Mouse (Mus musculus) bone marrow macrophage, adult 2 months (primary cell): ENCODE results near the gene Manba. TPM values are rescaled to one million over a fixed set of nuclear protein-coding genes. Genes with fewer than 3 reads are reported as not detected.

ENCODE experiments used
- H3K27ac ChIP-seq: 2 replicates; pipeline ENCODE4 v1.5.1; 2012; ENCODE audit warnings: low read depth, low read length; ENCODE audit not compliant: insufficient read depth
- H3K4me1 ChIP-seq: 2 replicates; pipeline ENCODE4 v1.6.1; 2012; ENCODE audit warnings: low read length; ENCODE audit not compliant: control insufficient read depth, insufficient read depth
- H3K4me3 ChIP-seq: 2 replicates; pipeline ENCODE4 v1.5.1; 2012; ENCODE audit warnings: mild to moderate bottlenecking, low read length, moderate library complexity; ENCODE audit not compliant: insufficient read depth
- CTCF ChIP-seq: IDR thresholded peaks from 2 replicates; pipeline ENCODE4 v1.5.1; 2012; ENCODE audit warnings: low read depth, mild to moderate bottlenecking, low read length, moderate library complexity
- POLR2A ChIP-seq: IDR thresholded peaks from 2 replicates; pipeline ENCODE4 v1.6.1; 2012; ENCODE audit warnings: mild to moderate bottlenecking, low read depth, low read length, borderline replicate concordance
- polyA plus RNA-seq: library from polyadenylated mRNA; stranded (reverse); fragments of >200 nt; gene quantifications from 2 replicates; pipeline ENCODE4 v1.2.4, GENCODE M21; 2012; ENCODE audit not compliant: missing spikeins, insufficient read depth, insufficient read length

The Manba gene
- polyA plus RNA-seq, 1 experiment = 38.8 TPM

DNA sequence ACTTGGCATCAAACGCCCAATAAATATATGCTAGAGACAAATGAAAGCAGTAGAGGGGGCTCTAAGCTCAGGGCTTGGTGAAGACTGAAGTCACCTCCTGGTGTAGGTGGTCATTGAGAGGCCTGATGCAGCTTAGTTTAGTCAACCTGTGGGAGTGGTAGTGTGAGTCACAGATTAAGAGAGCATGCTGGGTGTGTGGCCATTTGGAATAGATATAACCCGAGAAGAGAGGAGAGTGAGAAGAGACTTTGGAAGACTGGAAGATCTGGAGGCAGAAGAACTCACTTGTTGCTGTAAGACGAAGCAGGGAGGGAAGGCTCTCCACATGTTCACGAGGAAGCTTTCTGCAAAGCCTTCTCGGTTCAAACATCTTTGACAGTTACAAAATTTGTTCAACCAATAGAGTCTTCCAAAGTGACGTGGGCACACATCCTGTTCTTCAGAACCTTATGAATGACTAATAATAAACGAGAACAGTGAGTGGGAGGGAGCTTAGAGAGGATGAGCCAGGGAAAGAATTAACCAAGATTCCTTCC, 70.7 kb downstream of the Manba start:
- H3K27ac ChIP-seq = no peak overlapping the region
- no peak for TF ChIP-seq CTCF

GRCm38 (mm10) chr3:135556851-135557662, 71.6 kb downstream of the Manba start:
- Histone ChIP-seq H3K4me3 (no peak overlapping the region), H3K4me1 (no peaks in the 10 kb centered on the region), H3K27ac (no peak overlapping the region)
- TF ChIP-seq CTCF (no peak), POLR2A (no peak)

More for the DNA sequence above, 70.7 kb downstream of the Manba start:
- Histone ChIP-seq H3K4me3 (no peak overlapping the region), H3K4me1 (no peaks in the 10 kb centered on the region)

DNA sequence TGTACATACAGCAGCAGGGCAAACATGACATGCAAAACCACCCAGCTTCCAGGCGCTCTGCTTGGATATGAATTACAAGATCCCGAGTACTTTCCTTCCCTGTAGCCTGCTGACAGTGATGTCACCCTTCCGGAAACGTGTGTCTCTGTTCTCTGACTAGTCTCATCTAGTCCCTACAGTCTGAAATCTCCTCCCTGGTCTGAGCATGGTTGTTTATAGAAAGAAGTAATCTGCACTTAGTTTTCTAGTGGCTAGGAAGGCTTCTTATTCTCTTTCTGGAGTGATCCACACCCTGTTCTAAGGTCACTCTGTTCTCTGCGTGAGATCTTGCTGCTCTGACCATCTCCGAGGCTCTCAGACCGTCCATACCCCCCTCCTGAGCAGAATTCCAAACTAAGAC, 76.6 kb downstream of the Manba start:
- Histone ChIP-seq H3K27ac (no peak overlapping the region), H3K4me1 (peaks cover 7% of the 10 kb centered on the region), H3K4me3 (no peak overlapping the region)
- TF ChIP-seq POLR2A (no peak), CTCF (no peak)

GRCm38 (mm10) chr3:135563163-135563689, 77.8 kb downstream of the Manba start:
- TF ChIP-seq POLR2A = no peak
- no peak for TF ChIP-seq CTCF
- no peak overlapping the region for H3K4me3 ChIP-seq
- no peak overlapping the region for H3K27ac ChIP-seq
- H3K4me1 ChIP-seq = peaks cover 7% of the 10 kb centered on the region

- TF ChIP-seq POLR2A (no peak), CTCF (no peak)
- peaks cover 7% of the 10 kb centered on the region for H3K4me1 ChIP-seq
- H3K27ac ChIP-seq = no peak overlapping the region
- no peak overlapping the region for H3K4me3 ChIP-seq
Observed at GRCm38 (mm10) chr3:135564706-135565105, 79.3 kb downstream of the Manba start.

DNA sequence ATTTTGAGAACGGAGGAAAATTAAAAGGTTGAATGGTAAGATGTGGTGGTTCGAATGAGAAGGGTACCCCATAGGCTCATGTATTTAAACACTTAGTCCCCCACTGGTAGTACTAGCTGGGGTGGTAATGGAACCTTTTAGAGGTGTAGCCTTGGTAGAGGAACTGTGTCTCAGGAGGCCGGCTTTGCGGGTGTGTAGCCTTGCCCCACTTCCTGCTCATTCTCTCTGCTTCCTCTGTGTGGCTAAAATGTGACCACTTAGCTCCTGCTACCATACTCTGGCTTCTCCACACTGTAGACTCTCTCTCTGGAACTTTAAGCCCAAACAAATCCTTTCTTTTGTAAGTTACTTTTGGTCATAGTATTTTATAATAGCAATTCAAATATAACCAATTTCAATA, 79.9 kb downstream of the Manba start:
- TF ChIP-seq CTCF (no peak), POLR2A (no peak)
- no peak overlapping the region for H3K4me3 ChIP-seq
- peaks cover 7% of the 10 kb centered on the region for H3K4me1 ChIP-seq
- no peak overlapping the region for H3K27ac ChIP-seq

DNA sequence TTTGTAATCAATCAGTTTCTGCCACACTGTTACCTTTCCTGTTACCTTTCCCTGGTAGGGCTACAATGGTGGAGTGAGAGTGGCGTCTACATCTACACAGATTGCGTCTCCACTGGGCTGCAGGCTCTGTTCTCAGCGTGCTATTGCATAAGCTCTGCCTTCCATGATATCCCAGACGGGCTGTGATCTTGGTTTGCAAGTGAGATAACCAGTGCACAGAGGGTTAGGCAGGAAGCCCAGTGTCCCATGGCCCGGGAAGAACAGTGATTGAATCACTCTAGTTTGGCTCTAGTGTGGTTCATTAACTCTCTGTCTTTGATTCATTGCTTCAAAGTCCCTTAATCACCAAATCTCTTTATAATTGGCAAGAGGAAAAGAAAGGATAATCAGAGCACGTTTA, 82.5 kb downstream of the Manba start:
- H3K4me3 ChIP-seq = no peak overlapping the region
- peaks cover 7% of the 10 kb centered on the region for H3K4me1 ChIP-seq
- TF ChIP-seq POLR2A = no peak
- no peak for TF ChIP-seq CTCF
- H3K27ac ChIP-seq = no peak overlapping the region

- Histone ChIP-seq H3K4me3 (no peak overlapping the region), H3K27ac (no peak overlapping the region), H3K4me1 (peaks cover 7% of the 10 kb centered on the region)
- TF ChIP-seq CTCF (no peak), POLR2A (no peak)
Observed at GRCm38 (mm10) chr3:135568633-135569032, 83.2 kb downstream of the Manba start.

- TF ChIP-seq CTCF (no peak), POLR2A (no peak)
- no peak overlapping the region for H3K4me3 ChIP-seq
- peaks cover 6% of the 10 kb centered on the region for H3K4me1 ChIP-seq
- no peak overlapping the region for H3K27ac ChIP-seq
Observed at GRCm38 (mm10) chr3:135571540-135571939, 86.1 kb downstream of the Manba start.

DNA sequence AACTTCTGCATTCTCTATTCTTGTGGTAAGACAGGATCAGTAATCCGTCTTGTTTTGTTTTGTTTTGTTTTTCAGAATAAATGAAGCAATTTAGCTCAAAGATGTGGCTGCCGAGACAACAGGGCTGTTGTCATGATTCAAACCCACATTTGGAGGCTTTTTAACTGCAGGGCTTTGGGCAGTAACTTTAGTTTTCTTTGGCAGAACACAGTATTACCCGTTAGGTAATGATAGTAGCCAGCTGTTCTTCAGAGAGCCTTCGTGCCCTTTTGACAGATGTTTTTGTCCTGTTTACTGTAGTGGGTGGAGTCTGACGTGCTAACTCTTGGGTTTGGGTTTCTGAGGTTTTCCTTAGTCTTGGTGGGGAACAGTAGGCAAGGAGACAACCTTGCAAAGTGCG, 87.6 kb downstream of the Manba start:
- Histone ChIP-seq H3K4me3 (no peak overlapping the region), H3K27ac (no peak overlapping the region), H3K4me1 (peaks cover 6% of the 10 kb centered on the region)
- TF ChIP-seq CTCF = no peak
- no peak for TF ChIP-seq POLR2A

DNA sequence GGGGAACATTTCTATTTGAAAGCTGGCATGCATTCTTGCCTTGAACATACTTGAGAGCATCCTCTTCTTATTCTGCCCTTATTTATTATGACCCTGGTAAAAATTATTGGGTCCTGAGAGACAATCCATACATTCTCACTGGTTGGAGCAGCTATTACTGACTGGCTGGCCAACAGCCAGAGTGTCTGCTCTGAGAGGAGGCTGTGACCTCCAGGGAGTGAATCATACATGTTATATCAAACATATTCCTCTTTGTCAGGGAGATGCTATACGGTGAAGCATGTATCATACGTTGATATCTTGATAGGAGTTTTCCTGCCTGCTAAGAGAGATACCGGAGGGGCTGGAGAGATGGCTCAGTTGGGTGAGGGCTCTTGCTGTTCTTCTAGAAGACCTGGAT, 89.7 kb downstream of the Manba start:
- TF ChIP-seq CTCF (no peak), POLR2A (no peak)
- no peak overlapping the region for H3K27ac ChIP-seq
- H3K4me1 ChIP-seq = peaks cover 20% of the 10 kb centered on the region
- H3K4me3 ChIP-seq = no peak overlapping the region
